In genomic region chr10:117127480-117127879, GRCm38 (mm10) we compare ENCODE assay signal across 18 mouse cellular contexts. TPM values are rescaled to one million over a fixed set of nuclear protein-coding genes. Genes with fewer than 3 reads are reported as not detected.
DNase-seq lines count a peak whose midpoint lies in the region; ATAC-seq lines count a peak whose summit lies in the region.
"Had no signal": no experiment of that assay in that cellular context is flagged by ENCODE, and none has a peak within 500 bp of the region (broad histone marks: within the 10 kb centered on the region; RNA-seq: fewer than 3 reads in every experiment).

No protein-coding gene starts in this region.

- 33% methylated on average over 2 of the region's 2 CpGs for WGBS in liver, embryonic 12.5 days (ENCODE audit: insufficient replicate concordance)
- WGBS in liver, embryonic 13.5 days (ENCODE audit: insufficient replicate concordance): 15% methylated on average over 2 of the region's 2 CpGs

- peak overlapping the region; percentile 27; the same call in 1 of the 2 replicates for H3K4me2 ChIP-seq in liver, embryonic 12.5 days
- H3K4me2 ChIP-seq in liver, embryonic 13.5 days: no peak overlapping the region; the same call in 1 of the 2 replicates
- H3K4me2 ChIP-seq: forebrain, embryonic 15.5 days; hindbrain, embryonic 14.5 days had no signal

- no peak overlapping the region for H3K4me3 ChIP-seq in liver, embryonic 12.5 days
- H3K4me3 ChIP-seq in liver, embryonic 13.5 days (replicated peaks): no peak overlapping the region
- H3K4me3 ChIP-seq: forebrain, embryonic 15.5 days; layer of hippocampus, adult 2 months; left cerebral cortex, adult 2 months had no signal

- peak overlapping the region; percentile 32; the same call in 1 of the 2 replicates for H3K9ac ChIP-seq in liver, embryonic 12.5 days
- no peak overlapping the region for H3K9ac ChIP-seq in liver, embryonic 13.5 days
- H3K9ac ChIP-seq: forebrain, embryonic 15.5 days; hindbrain, embryonic 14.5 days had no signal

- ATAC-seq in liver, embryonic 12.5 days: peak; percentile 38; the same call in 1 of the 2 replicates
- peak; percentile 28; the same call in 1 of the 2 replicates for ATAC-seq in liver, embryonic 13.5 days (ENCODE audit: low read depth)
- ATAC-seq: forebrain, embryonic 15.5 days; intestine, postnatal 0 days; midbrain, embryonic 16.5 days had no signal

- peak overlapping the region; percentile 77 for H3K27ac ChIP-seq in liver, embryonic 12.5 days
- peak overlapping the region; percentile 40 for H3K27ac ChIP-seq in liver, embryonic 13.5 days
- H3K27ac ChIP-seq: forebrain, embryonic 15.5 days; hindbrain, embryonic 14.5 days; kidney, postnatal 0 days; layer of hippocampus, adult 2 months; left cerebral cortex, adult 2 months; macrophage had no signal

- H3K9me3 ChIP-seq in liver, embryonic 12.5 days (replicated peaks): no peaks in the 10 kb centered on the region
- H3K9me3 ChIP-seq in liver, embryonic 13.5 days (replicated peaks): no peaks in the 10 kb centered on the region
- H3K9me3 ChIP-seq: forebrain, embryonic 15.5 days had no signal

- H3K36me3 ChIP-seq in liver, embryonic 12.5 days: peaks cover 36% of the 10 kb centered on the region
- H3K36me3 ChIP-seq in liver, embryonic 13.5 days: peaks cover 28% of the 10 kb centered on the region
- H3K36me3 ChIP-seq in splenic B cell, adult 2 months (ENCODE audit: control insufficient read depth, insufficient read depth, low read length, poor library complexity, severe bottlenecking): no peaks in the 10 kb centered on the region

- no peak for DNase-seq in liver
- DNase-seq in T-cell, adult 2 months (ENCODE audit: low spot score): peak; percentile 41
- DNase-seq in liver, embryonic 13.5 days: no peak
- peak; percentile 28 for DNase-seq in splenic B cell, adult 2 months (ENCODE audit: low read depth, low spot score)
- no peak for DNase-seq in embryo, embryonic 10.5 days (ENCODE audit: low spot score)
- DNase-seq in left cerebral cortex, adult 11 months (ENCODE audit: low spot score): no peak
- DNase-seq: adrenal gland, adult 8-10 months; cerebellum, postnatal 36 days; lung, adult 2 months had no signal

- no peaks in the 10 kb centered on the region for H3K27me3 ChIP-seq in liver, embryonic 12.5 days (replicated peaks)
- H3K27me3 ChIP-seq in liver, embryonic 13.5 days: no peaks in the 10 kb centered on the region
- no peaks in the 10 kb centered on the region for H3K27me3 ChIP-seq in splenic B cell, adult 2 months (ENCODE audit: control insufficient read depth, insufficient read depth, low read length, poor library complexity, severe bottlenecking)
- H3K27me3 ChIP-seq: forebrain, embryonic 15.5 days had no signal

- peaks cover 65% of the 10 kb centered on the region for H3K4me1 ChIP-seq in liver, embryonic 12.5 days
- peaks cover 61% of the 10 kb centered on the region for H3K4me1 ChIP-seq in liver, embryonic 13.5 days (replicated peaks)
- H3K4me1 ChIP-seq: forebrain, embryonic 15.5 days had no signal

RNA-seq across cellular contexts. Expression of gene Frs2, which starts 20.9 kb away (rescaled TPM):
- 11.3 and 13.3 TPM in 2 replicates for polyA plus RNA-seq in liver, embryonic 12.5 days (2016; fragmentation: Nextera tagmentation; extraction: Ambion mirVana)
- polyA plus RNA-seq in liver, embryonic 13.5 days (2015; fragmentation: Nextera tagmentation; extraction: Ambion mirVana): 8.1 and 11.7 TPM in 2 replicates

Comparison
In these comparisons a context has a peak if more than half of its experiments do, and no peak if none do; other contexts are left out.
1. DNase-seq: peak in T-cell, adult 2 months (single experiment) and splenic B cell, adult 2 months (single experiment); none in liver (single experiment), liver, embryonic 13.5 days (single experiment), embryo, embryonic 10.5 days (single experiment) and left cerebral cortex, adult 11 months (single experiment).